20 mouse cellular contexts compared by ENCODE assay signal in genomic region chr13:71979932-71980655, GRCm38 (mm10). TPM values are rescaled to one million over a fixed set of nuclear protein-coding genes. Genes with fewer than 3 reads are reported as not detected.
"Had no signal": no experiment of that assay in that cellular context is flagged by ENCODE, and none has a peak within 500 bp of the region (broad histone marks: within the 10 kb centered on the region; RNA-seq: fewer than 3 reads in every experiment).

No protein-coding gene starts in this region.

- H3K9ac ChIP-seq: limb, embryonic 15.5 days; liver, embryonic 12.5 days; liver, embryonic 14.5 days; midbrain, embryonic 12.5 days; neural tube, embryonic 13.5 days; neural tube, embryonic 15.5 days had no signal

- H3K27me3 ChIP-seq: liver, embryonic 12.5 days had no signal

- H3K4me3 ChIP-seq: limb, embryonic 15.5 days; liver, embryonic 12.5 days; midbrain, embryonic 10.5 days; midbrain, embryonic 12.5 days; myocyte; neural tube, embryonic 13.5 days; neural tube, embryonic 15.5 days had no signal

- DNase-seq: midbrain, embryonic 14.5 days; retina, postnatal 1 day; right cerebral cortex, adult 18-20 months; right cerebral cortex, postnatal 25 days; right cerebral cortex, postnatal 4 days; spleen, adult 18-20 months; thymus, adult 18-20 months; thymus, postnatal 14 days; thymus, postnatal 36 days had no signal

- H3K27ac ChIP-seq: limb, embryonic 15.5 days; liver, embryonic 12.5 days; liver, embryonic 14.5 days; midbrain, embryonic 10.5 days; midbrain, embryonic 12.5 days; neural tube, embryonic 13.5 days; neural tube, embryonic 15.5 days had no signal

- ATAC-seq: liver, embryonic 12.5 days; midbrain, embryonic 16.5 days had no signal

- H3K4me2 ChIP-seq: limb, embryonic 15.5 days; liver, embryonic 12.5 days; midbrain, embryonic 12.5 days; neural tube, embryonic 13.5 days; neural tube, embryonic 15.5 days had no signal

- H3K9me3 ChIP-seq: limb, embryonic 15.5 days; liver, embryonic 12.5 days; midbrain, embryonic 10.5 days; midbrain, embryonic 12.5 days; neural tube, embryonic 13.5 days; neural tube, embryonic 15.5 days had no signal

- H3K4me1 ChIP-seq: limb, embryonic 15.5 days; liver, embryonic 12.5 days; midbrain, embryonic 12.5 days; neural tube, embryonic 13.5 days; neural tube, embryonic 15.5 days had no signal

- H3K36me3 ChIP-seq: limb, embryonic 15.5 days; liver, embryonic 12.5 days; midbrain, embryonic 10.5 days; midbrain, embryonic 12.5 days; neural tube, embryonic 13.5 days; neural tube, embryonic 15.5 days had no signal

RNA-seq across cellular contexts. Expression of gene Irx1, which starts 16.6 kb away (rescaled TPM):
- polyA plus RNA-seq: liver, embryonic 12.5 days; liver, embryonic 16.5 days; myocyte; small intestine, adult 2 months had no signal
